Mouse (Mus musculus) limb, embryonic 14.5 days (tissue): Measurements from ENCODE around the gene Gm10842. TPM values are rescaled to one million over a fixed set of nuclear protein-coding genes. Genes with fewer than 3 reads are reported as not detected.

Experiments used
- ATAC-seq: fragments of 200-750 bp; cut with Nextera tagmentation; 2 replicates; pipeline ENCODE4 v1.8.0; 2017; ENCODE audit warnings: low read depth, moderate number of reproducible peaks, moderate TSS enrichment; ENCODE audit not compliant: low FRiP score
- DNase-seq: peaks from one replicate; pipeline ENCODE4 v3.0.0-alpha.2; 2015; ENCODE audit warnings: low spot score
- H3K27ac ChIP-seq: fragments of 300-500 bp; sonication (generic); replicated peaks from 2 replicates; pipeline ENCODE4 v1.5.1; 2014; ENCODE audit warnings: low read depth, mild to moderate bottlenecking, low read length, moderate library complexity, mixed read lengths
- H3K27me3 ChIP-seq: fragments of 300-500 bp; sonication (generic); 2 replicates; pipeline ENCODE4 v1.6.1; 2014; ENCODE audit warnings: low read length, mixed read lengths; ENCODE audit not compliant: control insufficient read depth, insufficient read depth
- H3K36me3 ChIP-seq: fragments of 300-500 bp; sonication (generic); 2 replicates; pipeline ENCODE4 v1.6.1; 2014; ENCODE audit warnings: mild to moderate bottlenecking, low read length, moderate library complexity, mixed read lengths; ENCODE audit not compliant: control insufficient read depth, insufficient read depth
- H3K4me1 ChIP-seq: fragments of 300-500 bp; sonication (generic); 2 replicates; pipeline ENCODE4 v1.6.1; 2014; ENCODE audit warnings: antibody characterized with exemption, low read length, mixed read lengths; ENCODE audit not compliant: control insufficient read depth, insufficient read depth
- H3K4me2 ChIP-seq: fragments of 300-500 bp; sonication (generic); replicated peaks from 2 replicates; pipeline ENCODE4 v1.6.1; 2014; ENCODE audit warnings: low read depth, mild to moderate bottlenecking, low read length, moderate library complexity; ENCODE audit not compliant: severe bottlenecking
- H3K4me3 ChIP-seq: fragments of 300-500 bp; sonication (generic); replicated peaks from 2 replicates; pipeline ENCODE4 v1.5.1; 2014; ENCODE audit warnings: low read length
- H3K9ac ChIP-seq: fragments of 300-500 bp; sonication (generic); 2 replicates; pipeline ENCODE4 v1.6.1; 2014; ENCODE audit warnings: mild to moderate bottlenecking, low read depth, low read length, moderate library complexity; ENCODE audit not compliant: severe bottlenecking
- H3K9me3 ChIP-seq: fragments of 300-500 bp; sonication (generic); 2 replicates; pipeline ENCODE4 v1.6.1; 2016; ENCODE audit warnings: low read length; ENCODE audit not compliant: control insufficient read depth
- POLR2A ChIP-seq: fragments of 200-500 bp; IDR thresholded peaks from 2 replicates; pipeline ENCODE4 v1.8.0; 2012; ENCODE audit warnings: inconsistent platforms, mild to moderate bottlenecking, moderate library complexity, borderline replicate concordance; ENCODE audit not compliant: insufficient read depth, insufficient read length; ENCODE audit errors: extremely low read depth
- WGBS: fragments of 180-500 bp; shearing (Covaris S2); extraction: QIAGEN DNeasy Blood & Tissue Kit; methylation state at CpG from one replicate; pipeline ENCODE4 v1.1.7; 2014; 5-methylcytosine and 5-hydroxymethylcytosine counted together
- polyA plus RNA-seq, 2 experiments: library from polyadenylated mRNA; depleted of rRNA in 1 of 2; stranded (reverse) in 1 of 2; unstranded in 1 of 2; fragments of >200 nt; fragmentation: Nextera tagmentation in 1 of 2; extraction: Ambion mirVana in 1 of 2; gene quantifications; 2 replicates each; pipeline versions ENCODE4 v1.2.1 to v1.2.3; 2012 to 2014

Gene Gm10842
- polyA plus RNA-seq, 2 experiments = not detected

- no peak for TF ChIP-seq POLR2A
- peaks cover 18% of the 10 kb centered on the region for H3K4me1 ChIP-seq
- no peak overlapping the region for H3K4me2 ChIP-seq
- H3K9me3 ChIP-seq = no peaks in the 10 kb centered on the region
- 92% methylated on average over 1 of the region's 1 CpGs for WGBS
- DNase-seq (no peak), ATAC-seq (no peak)
- no peak overlapping the region for H3K4me3 ChIP-seq
- no peaks in the 10 kb centered on the region; the same call in 1 of the 2 replicates for H3K27me3 ChIP-seq
- no peak overlapping the region for H3K9ac ChIP-seq
- H3K36me3 ChIP-seq = no peaks in the 10 kb centered on the region
- no peak overlapping the region for H3K27ac ChIP-seq
Measured at GRCm38 (mm10) chr11:105149766-105150165, 3.1 kb downstream of the Gm10842 start.

- H3K27ac ChIP-seq = no peak overlapping the region
- no peaks in the 10 kb centered on the region for H3K36me3 ChIP-seq
- H3K9ac ChIP-seq = no peak overlapping the region
- peaks cover 18% of the 10 kb centered on the region for H3K4me1 ChIP-seq
- WGBS = 49% methylated on average over 4 of the region's 4 CpGs
- ATAC-seq = no peak
- TF ChIP-seq POLR2A = no peak
- no peak overlapping the region for H3K4me2 ChIP-seq
- no peak overlapping the region for H3K4me3 ChIP-seq
- no peak for DNase-seq
- H3K27me3 ChIP-seq = no peaks in the 10 kb centered on the region; the same call in 1 of the 2 replicates
- H3K9me3 ChIP-seq = no peaks in the 10 kb centered on the region
Measured at GRCm38 (mm10) chr11:105150691-105151090, 4.0 kb downstream of the Gm10842 start.

- H3K36me3 ChIP-seq = no peaks in the 10 kb centered on the region
- no peak overlapping the region for H3K27ac ChIP-seq
- H3K9ac ChIP-seq = no peak overlapping the region
- H3K27me3 ChIP-seq = no peaks in the 10 kb centered on the region; the same call in 1 of the 2 replicates
- ATAC-seq (peak; percentile 70; the same call in 1 of the 2 replicates), DNase-seq (peak; percentile 8)
- no peak for TF ChIP-seq POLR2A
- H3K4me1 ChIP-seq = peaks cover 18% of the 10 kb centered on the region
- WGBS = 15% methylated on average over 16 of the region's 19 CpGs
- no peaks in the 10 kb centered on the region for H3K9me3 ChIP-seq
- no peak overlapping the region for H3K4me3 ChIP-seq
- H3K4me2 ChIP-seq = peak overlapping the region; percentile 23
Measured at GRCm38 (mm10) chr11:105151226-105152016, 4.7 kb downstream of the Gm10842 start.

- ATAC-seq (no peak), DNase-seq (no peak)
- Histone ChIP-seq H3K9me3 (no peaks in the 10 kb centered on the region), H3K9ac (no peak overlapping the region), H3K4me2 (no peak overlapping the region), H3K27me3 (no peaks in the 10 kb centered on the region; the same call in 1 of the 2 replicates), H3K4me3 (no peak overlapping the region), H3K4me1 (peaks cover 18% of the 10 kb centered on the region), H3K27ac (no peak overlapping the region), H3K36me3 (no peaks in the 10 kb centered on the region)
- WGBS = no CpG with 5 or more reads among the region's 4 CpGs
- no peak for TF ChIP-seq POLR2A
Measured at GRCm38 (mm10) chr11:105152017-105152300, 5.3 kb downstream of the Gm10842 start.

GRCm38 (mm10) chr11:105152357-105152899 is 5.7 kb downstream of the Gm10842 start:
- Histone ChIP-seq H3K4me2 (no peak overlapping the region), H3K4me1 (peaks cover 18% of the 10 kb centered on the region), H3K9me3 (no peaks in the 10 kb centered on the region), H3K27me3 (no peaks in the 10 kb centered on the region; the same call in 1 of the 2 replicates), H3K36me3 (no peaks in the 10 kb centered on the region), H3K27ac (no peak overlapping the region), H3K4me3 (no peak overlapping the region), H3K9ac (no peak overlapping the region)
- WGBS = 51% methylated on average over 11 of the region's 11 CpGs
- ATAC-seq (no peak), DNase-seq (no peak)
- TF ChIP-seq POLR2A = no peak
